Mouse (Mus musculus) kidney, postnatal 0 days (tissue): ENCODE data around the gene Rab3c. TPM values are rescaled to one million over a fixed set of nuclear protein-coding genes. Genes with fewer than 3 reads are reported as not detected.

ENCODE experiments used
- ATAC-seq: fragments of 200-750 bp; cut with Nextera tagmentation; replicated peaks from 2 replicates; pipeline ENCODE4 v1.8.0; 2017; ENCODE audit warnings: low read depth, moderate number of reproducible peaks, moderate TSS enrichment, moderate library complexity; ENCODE audit not compliant: low FRiP score
- DNase-seq: peaks from one replicate; pipeline ENCODE4 v3.0.0-alpha.2; 2016; ENCODE audit warnings: low spot score
- H3K27ac ChIP-seq: fragments of 300-500 bp; sonication (generic); 2 replicates; pipeline ENCODE4 v1.5.1; 2014; ENCODE audit warnings: mild to moderate bottlenecking
- H3K27me3 ChIP-seq: fragments of 300-500 bp; sonication (generic); 2 replicates; pipeline ENCODE4 v1.6.1; 2014; ENCODE audit warnings: low read length, mixed read lengths; ENCODE audit not compliant: insufficient read depth
- H3K36me3 ChIP-seq: fragments of 300-500 bp; sonication (generic); 2 replicates; pipeline ENCODE4 v1.6.1; 2014; ENCODE audit warnings: low read length, mixed read lengths; ENCODE audit not compliant: insufficient read depth
- H3K4me1 ChIP-seq: fragments of 300-500 bp; sonication (generic); replicated peaks from 2 replicates; pipeline ENCODE4 v1.6.1; 2014; ENCODE audit warnings: antibody characterized with exemption, low read length, mixed read lengths; ENCODE audit not compliant: insufficient read depth
- H3K4me2 ChIP-seq: fragments of 300-500 bp; sonication (generic); 2 replicates; pipeline ENCODE4 v1.6.1; 2014; ENCODE audit warnings: mild to moderate bottlenecking, low read length, moderate library complexity, mixed read lengths
- H3K4me3 ChIP-seq: fragments of 300-500 bp; sonication (generic); replicated peaks from 2 replicates; pipeline ENCODE4 v1.5.1; 2014; ENCODE audit warnings: low read depth, low read length
- H3K9ac ChIP-seq: fragments of 300-500 bp; sonication (generic); 2 replicates; pipeline ENCODE4 v1.6.1; 2014; ENCODE audit warnings: low read depth, low read length
- H3K9me3 ChIP-seq: fragments of 300-500 bp; sonication (generic); replicated peaks from 2 replicates; pipeline ENCODE4 v1.6.1; 2016; ENCODE audit warnings: low read length, inconsistent platforms, mixed read lengths
- CTCF ChIP-seq: IDR thresholded peaks from 2 replicates; pipeline ENCODE4 v1.5.1; 2016; ENCODE audit warnings: antibody characterized with exemption, low read depth, mild to moderate bottlenecking, moderate library complexity
- WGBS: fragments of 180-500 bp; shearing (Covaris S2); extraction: QIAGEN DNeasy Blood & Tissue Kit; methylation state at CpG from one replicate; pipeline ENCODE4 v1.1.7; 2014; 5-methylcytosine and 5-hydroxymethylcytosine counted together
- polyA plus RNA-seq: library from polyadenylated mRNA; unstranded; fragments of >200 nt; fragmentation: Nextera tagmentation; extraction: Ambion mirVana; gene quantifications from 2 replicates; pipeline ENCODE4 v1.2.1, GENCODE M21; 2015

The Rab3c gene
- polyA plus RNA-seq, 1 experiment from 2014 or later, result 0.24 TPM

GRCm38 (mm10) chr13:110024381-110025161, 256.2 kb downstream of the Rab3c start:
- Histone ChIP-seq H3K36me3 (no peaks in the 10 kb centered on the region), H3K27ac (no peak overlapping the region), H3K9ac (no peak overlapping the region), H3K4me1 (no peaks in the 10 kb centered on the region), H3K4me3 (no peak overlapping the region), H3K27me3 (no peaks in the 10 kb centered on the region), H3K4me2 (no peak overlapping the region), H3K9me3 (no peaks in the 10 kb centered on the region)
- DNase-seq (peak; percentile 46), ATAC-seq (no peak)
- no peak for TF ChIP-seq CTCF
- 70% methylated on average over 10 of the region's 10 CpGs for WGBS

- peak; percentile 55 for DNase-seq
- Histone ChIP-seq H3K4me2 (no peak overlapping the region), H3K4me1 (0 out of 2 replicates have a peak, but pooled peaks cover 3% of the 10 kb centered on the region), H3K9me3 (no peaks in the 10 kb centered on the region), H3K27ac (no peak overlapping the region), H3K36me3 (no peaks in the 10 kb centered on the region), H3K9ac (no peak overlapping the region), H3K27me3 (no peaks in the 10 kb centered on the region), H3K4me3 (no peak overlapping the region)
- peak; percentile 78 for TF ChIP-seq CTCF
- no peak for ATAC-seq
- 85% methylated on average over 5 of the region's 5 CpGs for WGBS
Observed at GRCm38 (mm10) chr13:110023031-110023430, 257.8 kb downstream of the Rab3c start.

- Histone ChIP-seq H3K9me3 (no peaks in the 10 kb centered on the region), H3K27ac (no peak overlapping the region), H3K4me3 (no peak overlapping the region), H3K36me3 (no peaks in the 10 kb centered on the region), H3K27me3 (no peaks in the 10 kb centered on the region), H3K9ac (no peak overlapping the region), H3K4me1 (0 out of 2 replicates have a peak, but pooled peaks cover 3% of the 10 kb centered on the region), H3K4me2 (peak overlapping the region; percentile 51; the same call in 1 of the 2 replicates)
- ATAC-seq (0 out of 2 replicates have a peak, but pooled peaks have one; percentile 2), DNase-seq (no peak)
- WGBS, result 56% methylated on average over 9 of the region's 9 CpGs
- no peak for TF ChIP-seq CTCF
Observed at GRCm38 (mm10) chr13:110019774-110020173, 261.0 kb downstream of the Rab3c start.

- peak; percentile 32 for DNase-seq
- Histone ChIP-seq H3K4me2 (peak overlapping the region; percentile 51), H3K4me3 (peak overlapping the region; percentile 22), H3K9me3 (no peaks in the 10 kb centered on the region), H3K4me1 (0 out of 2 replicates have a peak, but pooled peaks cover 3% of the 10 kb centered on the region), H3K27me3 (no peaks in the 10 kb centered on the region), H3K9ac (no peak overlapping the region), H3K36me3 (no peaks in the 10 kb centered on the region), H3K27ac (no peak overlapping the region)
- TF ChIP-seq CTCF, result no peak
- ATAC-seq, result peak; percentile 51
- 2% methylated on average over 20 of the region's 20 CpGs for WGBS
Observed at GRCm38 (mm10) chr13:110018941-110019743, 261.7 kb downstream of the Rab3c start.

GRCm38 (mm10) chr13:110018431-110018901, 262.3 kb downstream of the Rab3c start:
- ATAC-seq (peak; percentile 81), DNase-seq (peak; percentile 92)
- Histone ChIP-seq H3K36me3 (no peaks in the 10 kb centered on the region), H3K4me1 (0 out of 2 replicates have a peak, but pooled peaks cover 3% of the 10 kb centered on the region), H3K9ac (no peak overlapping the region), H3K27ac (no peak overlapping the region), H3K27me3 (no peaks in the 10 kb centered on the region), H3K4me2 (peak overlapping the region; percentile 51), H3K9me3 (no peaks in the 10 kb centered on the region), H3K4me3 (peak overlapping the region; percentile 22)
- TF ChIP-seq CTCF, result peak; percentile 85
- 1% methylated on average over 17 of the region's 17 CpGs for WGBS

- WGBS, result 90% methylated on average over 4 of the region's 4 CpGs
- no peaks in the 10 kb centered on the region for H3K9me3 ChIP-seq
- TF ChIP-seq CTCF, result no peak
- no peak overlapping the region for H3K27ac ChIP-seq
- no peak for ATAC-seq
- no peak overlapping the region for H3K9ac ChIP-seq
- no peaks in the 10 kb centered on the region for H3K36me3 ChIP-seq
- H3K27me3 ChIP-seq, result no peaks in the 10 kb centered on the region
- no peaks in the 10 kb centered on the region for H3K4me1 ChIP-seq
- no peak for DNase-seq
- H3K4me3 ChIP-seq, result no peak overlapping the region
- H3K4me2 ChIP-seq, result no peak overlapping the region
Observed at GRCm38 (mm10) chr13:110012029-110012428, 268.8 kb downstream of the Rab3c start.
